Mouse (Mus musculus): ENCODE results near the gene Nme9.

Nme9 gene

GRCm38 (mm10) chr9:99451161-99451560, at the start of gene Nme9:
Gene Nme9 (plus strand): TSS chr9:99451475.
- in situ Hi-C loops (cut with MboI; ENCODE audit: unreplicated experiment in 2 of 2): loop anchor here (5.0 to 25.0 kb wide), 7 partner anchors 74 to 936 kb away; partner anchors contain the start of genes Cep70 (in 1 of the 2), Faim (in 1 of the 2) and Mrps22 (in 1 of the 2)

DNA sequence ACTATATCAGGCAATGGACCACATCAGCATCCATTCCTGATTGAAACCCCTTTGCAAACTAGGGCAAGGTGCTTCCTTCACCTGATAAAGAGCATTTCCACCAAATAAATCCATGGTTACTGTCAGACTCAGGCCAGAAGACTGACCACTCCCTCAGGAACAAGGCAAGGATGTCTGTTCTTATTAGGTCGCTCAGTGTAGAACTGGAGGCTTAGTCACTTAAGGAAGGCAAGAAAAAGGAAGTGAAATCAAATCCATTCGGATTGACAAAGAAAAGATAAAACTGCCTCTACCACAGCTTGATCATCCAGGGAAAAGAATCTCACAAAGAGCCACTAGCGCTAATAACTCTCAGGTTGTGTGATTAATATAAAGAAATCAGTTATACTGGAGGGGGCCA, 42.0 kb upstream of the Nme9 start:
- in situ Hi-C loops (cut with MboI; ENCODE audit: unreplicated experiment in 2 of 2): no loop called here

GRCm38 (mm10) chr9:99411093-99411492, 40.2 kb upstream of the Nme9 start:
- in situ Hi-C loops (cut with MboI; ENCODE audit: unreplicated experiment in 2 of 2): no loop called here

GRCm38 (mm10) chr9:99411785-99412184, 39.5 kb upstream of the Nme9 start:
- in situ Hi-C loops (cut with MboI; ENCODE audit: unreplicated experiment in 2 of 2): no loop called here

- in situ Hi-C loops (cut with MboI; ENCODE audit: unreplicated experiment in 2 of 2): no loop called here
Observed at GRCm38 (mm10) chr9:99416809-99417208, 34.5 kb upstream of the Nme9 start.

DNA sequence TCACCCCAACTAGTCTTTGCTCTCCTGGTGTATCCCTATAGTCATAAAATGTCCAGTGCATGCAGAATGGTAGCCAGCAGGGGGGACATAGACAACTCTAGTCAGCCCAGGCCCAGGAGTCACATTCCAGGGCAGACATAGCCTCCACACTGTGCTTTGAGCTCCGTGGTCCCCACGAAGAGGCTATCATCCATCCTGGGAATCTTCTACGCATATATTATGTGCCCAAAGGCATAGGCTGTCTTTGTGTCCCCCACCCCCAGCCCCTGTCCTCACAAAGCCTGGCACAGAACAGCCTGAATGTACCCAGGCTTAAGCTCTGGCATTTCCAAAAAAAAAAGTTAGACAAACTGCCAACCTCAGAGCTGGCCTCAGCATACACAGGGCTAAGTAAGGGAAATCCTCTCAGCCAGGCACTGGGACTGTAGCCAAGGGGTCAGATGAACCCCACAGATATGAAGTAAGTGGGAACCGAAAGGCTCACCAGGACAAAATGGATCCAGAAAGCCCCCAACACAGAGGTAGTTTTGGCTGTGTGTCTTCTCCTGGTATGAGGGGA, 33.9 kb upstream of the Nme9 start:
- in situ Hi-C loops (cut with MboI; ENCODE audit: unreplicated experiment in 2 of 2): no loop called here

GRCm38 (mm10) chr9:99418377-99418776, 32.9 kb upstream of the Nme9 start:
- in situ Hi-C loops (cut with MboI; ENCODE audit: unreplicated experiment in 2 of 2): no loop called here

- in situ Hi-C loops (cut with MboI; ENCODE audit: unreplicated experiment in 2 of 2): no loop called here
Observed at GRCm38 (mm10) chr9:99419951-99420701, 31.1 kb upstream of the Nme9 start.

GRCm38 (mm10) chr9:99421914-99422313, 29.4 kb upstream of the Nme9 start:
- in situ Hi-C loops (cut with MboI; ENCODE audit: unreplicated experiment in 2 of 2): no loop called here

DNA sequence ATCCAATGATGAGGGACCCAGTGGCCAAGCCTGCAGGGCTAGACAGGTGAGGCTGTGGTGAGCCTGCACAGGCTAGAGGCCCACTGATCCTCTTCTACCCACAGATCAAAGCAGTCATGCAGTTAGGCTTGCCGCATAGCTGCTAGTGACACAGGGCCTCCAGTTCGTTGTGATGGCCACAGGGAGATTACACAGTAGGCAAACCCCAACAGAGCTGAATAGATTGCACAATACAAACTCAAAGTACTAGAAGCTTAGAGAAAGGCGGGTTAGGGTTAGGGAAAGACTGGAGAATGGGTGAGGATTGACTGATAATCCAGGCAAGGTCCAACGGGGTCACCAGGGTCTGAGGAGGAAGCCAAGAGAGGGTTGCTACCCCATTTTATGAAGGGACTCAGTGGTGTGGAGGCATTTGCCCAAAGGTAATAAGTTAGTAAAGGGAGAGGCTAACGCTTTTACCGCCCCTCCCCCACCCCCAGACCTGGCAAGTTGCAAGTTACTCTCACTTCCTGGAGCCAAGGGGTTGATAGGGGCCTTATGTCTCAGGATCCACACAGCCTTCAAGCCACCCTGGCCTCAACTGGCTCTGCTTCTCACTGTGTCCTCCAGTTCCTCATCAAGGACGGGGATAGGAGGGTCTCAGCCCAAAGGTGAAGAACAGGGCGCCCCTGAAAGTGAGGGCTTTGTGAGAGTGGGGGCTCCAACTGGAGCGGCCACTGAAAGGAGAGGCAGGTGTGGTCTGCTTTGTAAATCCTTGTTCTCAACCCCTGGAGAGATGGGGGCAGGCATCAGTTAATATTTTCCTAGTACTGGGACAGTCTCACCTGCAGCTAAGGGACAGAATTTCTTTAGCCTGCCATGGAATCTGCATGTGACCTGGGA, 27.3 kb upstream of the Nme9 start:
- in situ Hi-C loops (cut with MboI; ENCODE audit: unreplicated experiment in 2 of 2): no loop called here

GRCm38 (mm10) chr9:99424574-99424863, 26.8 kb upstream of the Nme9 start:
- in situ Hi-C loops (cut with MboI; ENCODE audit: unreplicated experiment in 2 of 2): no loop called here

DNA sequence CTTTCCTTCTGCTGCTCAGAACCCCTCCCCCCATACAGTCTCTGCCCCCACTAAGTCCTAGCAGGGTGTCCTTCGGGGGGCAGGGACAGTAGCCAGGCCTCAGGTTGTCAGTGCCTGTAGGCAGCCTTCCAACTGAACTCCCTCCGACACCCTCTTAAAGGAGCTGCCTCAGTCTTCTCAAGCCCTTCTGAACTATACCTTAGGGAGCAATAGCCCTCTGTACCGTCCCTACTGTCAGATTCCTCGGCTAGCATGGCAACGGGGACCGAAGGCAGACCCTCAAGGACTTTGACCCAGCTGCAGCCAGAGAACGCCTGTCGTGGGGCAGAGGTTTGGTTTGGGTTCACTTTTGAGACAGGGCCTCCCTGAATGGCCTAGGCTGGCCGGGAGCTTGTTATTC, 26.0 kb upstream of the Nme9 start:
- in situ Hi-C loops (cut with MboI; ENCODE audit: unreplicated experiment in 2 of 2): no loop called here

DNA sequence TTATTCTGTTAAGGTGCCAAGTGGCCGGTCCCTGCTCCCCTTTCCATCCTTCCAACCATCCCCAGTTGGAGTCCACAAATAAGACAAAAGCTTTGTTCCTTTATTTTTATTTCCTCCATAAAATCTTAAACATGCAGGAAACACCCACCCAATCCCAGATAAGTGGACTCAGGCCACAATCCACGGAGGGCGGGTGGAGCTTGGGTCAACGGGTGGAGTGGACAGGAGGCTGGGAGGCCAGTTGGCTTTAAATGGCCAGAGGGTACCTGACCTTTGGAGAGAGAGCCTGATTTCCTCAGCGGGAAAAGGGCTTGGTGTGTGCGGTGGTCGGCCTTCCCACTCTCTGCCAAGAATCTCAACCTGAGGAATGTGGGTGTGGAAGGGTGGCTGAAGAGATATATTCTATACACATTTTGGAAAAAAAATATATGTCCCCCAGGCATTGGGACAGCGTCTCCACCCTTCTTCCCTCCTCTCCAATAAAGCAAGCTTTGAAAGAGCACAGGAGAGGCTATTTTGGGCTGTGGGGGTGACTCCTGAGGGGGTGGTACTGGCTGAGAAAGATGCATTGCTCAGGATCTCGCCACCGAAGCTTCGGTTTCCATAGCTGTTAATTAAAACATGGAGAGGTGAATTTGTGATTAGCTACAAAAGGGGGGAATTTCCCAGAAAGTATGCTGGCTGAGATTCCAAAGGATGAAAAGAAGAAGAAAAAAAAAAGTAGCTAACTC, 22.5 kb upstream of the Nme9 start:
- in situ Hi-C loops (cut with MboI; ENCODE audit: unreplicated experiment in 2 of 2): no loop called here

GRCm38 (mm10) chr9:99429845-99430244, 21.4 kb upstream of the Nme9 start:
- in situ Hi-C loops (cut with MboI; ENCODE audit: unreplicated experiment in 2 of 2): no loop called here

DNA sequence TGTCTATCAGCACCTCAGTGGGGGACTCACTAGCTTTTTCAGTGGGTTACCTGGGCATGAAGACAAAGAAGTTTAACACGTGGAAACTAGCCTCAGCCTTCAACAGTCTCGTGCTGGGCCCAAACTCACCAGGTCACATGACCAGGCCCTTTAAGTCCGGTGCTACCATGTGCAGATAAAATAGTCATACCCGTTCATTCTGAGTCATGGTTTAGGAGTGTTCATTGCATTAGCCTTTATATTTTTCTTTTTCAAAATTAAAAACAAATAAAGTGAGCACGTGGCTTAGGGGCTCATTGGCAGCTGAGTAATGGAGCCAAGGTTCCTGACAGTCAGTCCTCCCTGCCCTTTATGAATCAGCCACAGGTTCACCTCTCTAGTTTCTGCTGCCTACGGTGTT, 20.5 kb upstream of the Nme9 start:
- in situ Hi-C loops (cut with MboI; ENCODE audit: unreplicated experiment in 2 of 2): no loop called here

- in situ Hi-C loops (cut with MboI; ENCODE audit: unreplicated experiment in 2 of 2): no loop called here
Observed at GRCm38 (mm10) chr9:99431346-99431745, 19.9 kb upstream of the Nme9 start.

DNA sequence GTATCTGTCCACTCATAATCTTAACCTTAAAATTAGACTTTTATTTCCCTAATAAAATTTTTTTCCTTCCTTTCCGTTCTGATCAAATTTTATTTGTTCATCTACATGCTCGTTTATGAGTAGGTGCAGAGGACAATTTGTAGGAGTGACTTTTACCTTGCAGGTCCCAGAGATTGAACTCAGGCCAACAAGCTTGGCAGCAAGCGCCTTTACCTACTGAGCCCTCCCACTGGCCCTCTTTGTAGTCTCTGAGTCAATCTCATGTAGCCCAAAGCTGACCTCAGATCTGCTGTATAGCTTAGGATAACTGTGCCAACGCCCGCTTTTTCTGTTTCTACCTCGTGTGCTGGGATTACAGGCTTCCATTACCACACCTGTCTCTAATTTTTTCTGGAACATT, 19.3 kb upstream of the Nme9 start:
- in situ Hi-C loops (cut with MboI; ENCODE audit: unreplicated experiment in 2 of 2): no loop called here

DNA sequence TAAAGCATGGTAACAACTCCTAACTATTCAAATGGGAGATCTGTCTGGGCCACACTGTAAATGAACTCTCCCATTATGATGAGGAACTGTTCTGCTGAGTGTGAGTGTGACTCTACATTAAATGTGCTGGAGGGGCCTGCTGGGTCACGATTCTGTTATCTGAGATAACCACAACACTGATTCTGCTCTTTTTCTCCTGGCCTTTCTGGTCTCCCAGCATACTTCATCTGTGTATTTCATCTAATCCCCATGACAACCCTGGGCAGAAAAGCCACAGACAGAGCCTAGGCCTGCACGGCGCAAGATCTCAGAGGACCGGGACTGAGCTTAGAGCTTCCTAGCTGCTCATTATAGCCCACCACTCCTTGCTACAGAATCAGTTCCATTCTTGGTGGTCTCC, 18.8 kb upstream of the Nme9 start:
- in situ Hi-C loops (cut with MboI; ENCODE audit: unreplicated experiment in 2 of 2): no loop called here

- in situ Hi-C loops (cut with MboI; ENCODE audit: unreplicated experiment in 2 of 2): no loop called here
Observed at GRCm38 (mm10) chr9:99434892-99435618, 16.2 kb upstream of the Nme9 start.

DNA sequence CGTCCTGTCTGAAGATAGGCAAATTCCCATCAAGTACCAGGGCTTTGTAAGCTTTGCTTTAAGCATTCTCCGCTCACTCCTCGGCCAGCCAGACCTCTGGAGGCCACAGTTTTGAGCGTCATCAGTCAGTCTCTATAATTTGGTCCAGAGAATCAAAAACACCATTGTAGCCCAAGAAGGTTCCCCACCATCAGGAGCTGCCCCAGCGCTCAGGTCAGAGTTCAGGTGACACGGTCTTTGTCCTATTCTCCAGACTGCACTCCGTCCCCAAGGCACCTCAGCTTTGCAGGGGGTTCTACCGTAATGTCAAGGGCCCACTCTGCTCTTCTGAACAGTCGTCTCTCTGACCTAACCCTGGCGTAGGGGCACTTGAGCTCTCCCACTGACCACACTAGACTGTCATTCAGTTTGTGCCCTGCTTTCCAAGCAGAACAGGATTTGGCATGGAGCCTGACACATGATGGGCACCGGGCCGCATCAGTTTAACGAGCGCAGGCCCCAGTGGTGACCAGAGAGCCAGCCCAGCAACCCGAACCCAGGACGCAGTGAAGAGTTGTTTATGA, 15.6 kb upstream of the Nme9 start:
- in situ Hi-C loops (cut with MboI; ENCODE audit: unreplicated experiment in 2 of 2): no loop called here

All from v-Abl transformed pro-B cells (cell line).